Mouse (Mus musculus) brain, embryonic 14.5 days (tissue): ENCODE data around the gene Anks6. TPM values are rescaled to one million over a fixed set of nuclear protein-coding genes. Genes with fewer than 3 reads are reported as not detected.

Source experiments
- DNase-seq: peaks from one replicate; pipeline ENCODE4 v3.0.0-alpha.2; 2011; ENCODE audit warnings: low read depth
- CTCF ChIP-seq: fragments of 200-500 bp; IDR thresholded peaks from 2 replicates; pipeline ENCODE4 v1.5.1; 2012; ENCODE audit warnings: inconsistent platforms, mild to moderate bottlenecking, moderate library complexity, borderline replicate concordance; ENCODE audit not compliant: insufficient read depth, insufficient read length; ENCODE audit errors: extremely low read depth
- POLR2A ChIP-seq: fragments of 200-500 bp; IDR thresholded peaks from 2 replicates; pipeline ENCODE4 v1.6.1; 2012; ENCODE audit warnings: mild to moderate bottlenecking, inconsistent platforms, borderline replicate concordance; ENCODE audit not compliant: poor library complexity, insufficient read depth, insufficient read length, severe bottlenecking; ENCODE audit errors: extremely low read depth
- polyA plus RNA-seq: library from polyadenylated mRNA; depleted of rRNA; stranded (reverse); fragments of >200 nt; gene quantifications from 2 replicates; pipeline ENCODE4 v1.2.3, GENCODE M21; 2012

The Anks6 gene
- polyA plus RNA-seq, 1 experiment, result 17.3 TPM

DNA sequence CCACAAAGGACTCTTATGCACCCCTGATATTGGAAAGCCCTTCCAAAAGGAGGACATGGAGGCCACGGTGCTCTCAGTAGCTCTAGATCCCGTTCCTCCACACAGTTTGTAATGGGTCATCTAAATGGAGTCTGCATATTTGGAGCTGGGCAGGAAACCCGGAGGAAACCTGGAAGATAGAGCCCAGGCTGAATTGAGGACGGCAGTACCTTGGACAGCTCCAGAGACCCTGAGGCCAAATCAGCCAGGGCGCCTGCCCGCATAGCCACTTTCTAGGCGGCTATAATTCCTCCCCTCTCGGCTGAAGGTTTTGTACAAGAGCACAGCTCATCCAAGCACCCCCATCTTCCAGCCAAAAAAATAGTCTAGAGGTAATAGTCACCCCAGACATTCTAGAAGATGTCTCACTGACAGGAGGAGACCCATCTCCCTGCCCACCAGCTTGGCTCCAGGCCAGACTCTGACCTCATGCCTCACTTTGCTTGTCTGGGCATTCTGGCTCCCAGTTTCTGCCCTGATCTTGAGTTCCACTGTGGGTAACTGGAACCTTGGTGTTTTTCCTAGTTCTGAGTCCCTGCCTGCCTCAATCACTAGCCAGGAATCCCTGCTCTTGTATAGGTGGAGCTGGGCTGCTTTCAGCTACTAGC is 64.3 kb downstream of the Anks6 start:
- DNase-seq, result peak; percentile 45
- TF ChIP-seq POLR2A (no peak), CTCF (no peak)

DNA sequence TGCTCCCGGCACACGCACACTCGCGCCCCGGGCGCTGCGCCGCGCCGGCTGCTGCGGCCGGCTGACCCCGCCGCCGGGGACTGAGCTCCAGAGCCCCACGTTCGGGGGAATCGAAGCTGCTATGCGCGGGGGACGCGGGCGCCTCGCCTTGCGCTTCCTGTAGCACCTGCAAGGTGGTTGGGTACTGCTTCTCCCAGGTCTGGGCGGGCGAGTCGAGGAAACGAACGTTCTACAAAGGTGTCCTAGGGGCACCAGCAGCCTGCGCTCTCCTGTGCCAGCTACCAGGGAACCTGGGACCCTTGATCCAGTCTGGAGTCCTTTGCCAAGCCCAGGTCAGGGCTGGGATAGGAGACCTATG is 65.3 kb downstream of the Anks6 start:
- no peak for DNase-seq

DNA sequence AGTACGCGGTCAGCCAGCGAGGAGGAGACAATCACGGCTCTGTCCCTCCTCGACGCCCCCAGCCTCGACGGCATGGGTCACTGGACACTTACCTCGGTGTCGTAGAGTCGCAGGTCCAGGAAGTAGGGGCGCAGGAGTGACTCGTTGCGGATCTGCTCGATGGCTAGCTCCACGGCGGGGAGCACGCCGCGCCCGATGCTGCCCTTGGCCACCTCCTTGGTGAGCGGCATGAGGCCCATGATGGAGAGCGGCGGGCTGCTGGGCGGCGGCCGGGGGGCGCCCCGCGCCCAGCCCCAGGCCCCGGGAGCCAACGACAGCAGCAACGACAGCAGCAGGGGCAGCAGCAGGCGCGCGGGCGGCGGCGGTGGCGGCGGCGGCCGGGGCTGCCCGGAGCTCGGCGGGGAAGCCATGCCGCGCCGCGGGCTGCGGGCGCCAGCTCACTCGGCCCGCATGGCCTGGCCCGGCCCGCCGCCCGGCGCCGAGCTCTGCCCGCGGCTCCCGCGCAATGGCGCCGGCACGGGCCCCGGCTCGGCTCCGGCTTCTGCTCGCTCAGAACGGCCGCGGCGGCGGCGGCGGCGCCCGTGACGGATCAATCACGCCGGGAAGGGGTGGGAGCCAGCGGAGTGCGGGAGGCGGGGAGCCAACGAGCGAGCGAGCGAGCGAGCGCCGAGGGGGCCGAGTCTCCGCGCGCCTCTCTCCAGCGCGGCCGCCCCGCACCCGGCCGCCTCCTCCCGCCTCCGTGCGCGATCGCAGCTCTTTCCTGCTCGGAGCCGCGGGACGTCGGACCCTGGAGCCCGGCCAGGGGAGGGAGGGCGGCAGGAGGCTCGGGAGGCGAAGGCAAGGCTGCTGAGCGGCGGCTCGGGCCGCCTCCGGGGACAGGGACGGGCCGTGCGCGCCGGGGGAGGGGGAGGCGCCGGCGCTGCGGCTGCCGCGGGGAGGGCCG is 65.9 kb downstream of the Anks6 start, which contains the start of gene Gabbr2:
Gabbr2 (minus strand) TSS at position 858 of the 943 bp plus-strand sequence.
- peak; percentile 75 for DNase-seq
- TF ChIP-seq CTCF (no peak), POLR2A (no peak)

More for the DNA sequence above, 65.3 kb downstream of the Anks6 start:
- TF ChIP-seq CTCF (no peak), POLR2A (no peak)

DNA sequence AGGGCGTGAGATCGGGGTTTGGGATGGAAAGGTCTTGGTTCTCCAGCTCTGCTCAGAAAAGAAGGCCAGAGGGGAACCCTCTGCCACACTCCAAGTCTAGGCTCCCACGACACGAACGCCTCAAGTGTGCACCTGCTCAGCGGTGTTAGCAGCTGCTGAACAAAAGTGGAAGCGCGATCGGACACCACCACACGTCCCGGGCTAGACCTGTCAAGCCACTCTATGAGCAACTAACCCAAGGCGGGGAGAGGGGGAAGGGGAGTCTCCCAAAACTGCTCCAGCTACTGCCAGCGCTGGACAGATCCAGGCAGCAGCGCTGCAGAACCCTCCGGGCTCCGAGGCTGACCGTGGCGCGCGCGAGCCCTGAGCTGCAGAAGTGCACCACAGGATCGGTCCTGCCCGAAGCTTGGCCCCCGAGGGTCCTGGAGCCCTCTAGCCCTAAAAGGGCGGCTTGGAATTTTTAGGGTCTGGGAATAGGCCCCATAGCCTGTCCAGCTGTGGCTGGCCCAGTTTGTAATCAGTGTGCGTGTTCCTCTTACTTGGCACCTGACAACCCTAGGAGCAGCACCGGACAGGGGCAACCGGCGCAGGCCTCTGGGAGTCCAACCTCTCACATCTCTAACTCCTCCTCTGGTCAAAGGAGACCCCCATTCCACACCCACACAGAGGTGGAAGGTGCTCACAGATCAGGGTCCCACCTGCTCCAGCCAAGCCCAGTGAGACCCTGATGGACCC is 66.8 kb downstream of the Anks6 start:
- TF ChIP-seq POLR2A (no peak), CTCF (no peak)
- peak; percentile 25 for DNase-seq

DNA sequence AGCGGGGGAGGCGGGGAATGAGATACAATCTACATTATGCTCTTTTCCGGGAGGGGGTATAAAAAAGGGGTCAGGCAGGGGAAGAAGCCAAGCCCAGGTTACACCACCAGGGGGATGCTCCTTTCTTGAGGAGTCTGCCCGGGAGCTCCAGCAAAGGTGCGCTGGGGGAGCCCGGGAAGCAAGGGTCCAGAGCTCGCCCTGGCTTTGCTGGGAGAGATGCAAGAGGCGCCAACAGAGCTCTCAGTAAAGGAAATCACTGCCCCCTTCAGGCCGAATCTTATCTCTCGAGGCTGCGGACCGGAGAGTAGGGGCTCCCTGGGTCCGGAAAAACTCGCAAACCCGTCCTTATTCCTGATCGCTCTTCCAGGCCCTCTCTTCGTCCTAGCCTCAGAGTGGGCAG is 67.4 kb downstream of the Anks6 start:
- TF ChIP-seq CTCF (peak; percentile 74), POLR2A (no peak)
- DNase-seq, result peak; percentile 87

DNA sequence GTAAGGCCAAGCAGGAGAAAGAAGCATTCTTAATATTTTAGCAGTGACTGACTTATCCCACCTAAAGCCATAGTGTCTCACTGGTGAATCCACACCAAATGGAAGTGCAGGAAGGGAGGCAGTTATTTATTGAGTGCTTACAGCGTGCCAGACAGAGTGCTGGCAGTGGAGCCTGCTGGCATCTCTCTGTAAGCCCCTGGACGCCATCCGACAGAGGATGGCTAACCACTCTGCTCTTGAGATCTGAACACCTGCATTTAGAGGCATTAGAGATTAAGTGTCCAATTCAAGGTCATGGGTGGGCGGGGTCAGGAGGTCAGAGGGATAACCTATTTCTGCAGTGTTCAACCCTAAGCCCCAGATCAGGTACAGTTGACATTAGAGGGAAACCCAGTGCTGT is 68.4 kb downstream of the Anks6 start:
- no peak for TF ChIP-seq CTCF
- no peak for TF ChIP-seq POLR2A
- DNase-seq, result peak; percentile 46

DNA sequence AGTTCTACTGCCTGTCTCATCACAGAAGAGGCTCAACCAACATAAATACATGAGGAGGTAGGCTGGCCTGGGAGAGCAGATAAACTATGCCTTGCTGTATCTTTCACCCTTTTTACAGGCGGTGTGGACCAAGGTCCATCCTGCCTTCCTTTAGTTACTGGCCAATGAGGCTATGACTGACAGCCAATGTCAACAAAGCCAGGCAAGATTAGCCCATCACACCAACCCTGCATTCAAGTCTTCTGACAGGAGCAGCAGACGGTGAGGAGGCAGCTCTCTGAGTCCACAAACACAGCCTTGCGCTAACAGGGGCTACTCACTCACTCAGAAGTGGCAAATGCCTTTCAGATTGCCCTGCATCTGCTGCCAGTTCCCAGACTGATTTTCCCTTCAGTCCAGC is 69.0 kb downstream of the Anks6 start:
- DNase-seq, result peak; percentile 41
- TF ChIP-seq CTCF (no peak), POLR2A (no peak)

DNA sequence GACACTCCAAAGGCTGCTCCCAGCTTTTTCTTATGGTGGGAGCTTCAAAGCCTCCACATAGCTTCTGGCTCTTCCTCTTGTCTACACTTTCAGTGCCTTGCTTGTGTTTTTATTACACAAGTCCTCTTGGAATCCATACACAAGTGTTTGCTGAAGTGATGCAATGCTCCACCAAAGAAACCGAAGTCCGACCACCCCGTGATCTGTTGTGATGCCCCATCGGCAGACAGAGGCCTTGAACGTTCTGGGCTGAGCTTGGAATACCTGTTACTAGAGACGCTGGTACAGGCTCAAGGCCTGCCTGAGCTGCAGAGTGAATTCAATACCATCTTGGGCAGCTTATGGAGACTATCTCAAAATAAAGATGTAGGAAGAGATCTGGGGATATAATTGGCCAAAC is 69.4 kb downstream of the Anks6 start:
- no peak for DNase-seq
- TF ChIP-seq CTCF (no peak), POLR2A (no peak)

DNA sequence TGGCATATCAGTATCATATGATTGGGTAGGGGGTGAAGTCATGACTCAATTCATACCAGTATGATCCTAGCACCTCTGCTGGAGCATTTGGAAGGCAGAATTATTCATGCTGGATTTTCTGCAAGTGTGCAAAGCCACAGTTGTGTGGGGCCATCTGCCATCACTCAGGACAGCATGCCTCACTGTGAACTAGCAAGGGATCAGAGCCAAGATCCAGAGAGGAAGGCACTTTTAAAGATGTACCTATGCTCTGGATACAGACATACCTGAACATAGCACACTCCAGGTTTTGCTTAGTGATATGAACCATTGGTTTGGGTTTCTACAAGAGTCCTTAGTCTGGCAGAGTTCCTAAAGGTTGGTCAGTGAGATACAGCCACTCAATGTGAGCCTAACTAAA is 71.2 kb downstream of the Anks6 start:
- DNase-seq, result peak; percentile 13
- TF ChIP-seq CTCF (no peak), POLR2A (no peak)

DNA sequence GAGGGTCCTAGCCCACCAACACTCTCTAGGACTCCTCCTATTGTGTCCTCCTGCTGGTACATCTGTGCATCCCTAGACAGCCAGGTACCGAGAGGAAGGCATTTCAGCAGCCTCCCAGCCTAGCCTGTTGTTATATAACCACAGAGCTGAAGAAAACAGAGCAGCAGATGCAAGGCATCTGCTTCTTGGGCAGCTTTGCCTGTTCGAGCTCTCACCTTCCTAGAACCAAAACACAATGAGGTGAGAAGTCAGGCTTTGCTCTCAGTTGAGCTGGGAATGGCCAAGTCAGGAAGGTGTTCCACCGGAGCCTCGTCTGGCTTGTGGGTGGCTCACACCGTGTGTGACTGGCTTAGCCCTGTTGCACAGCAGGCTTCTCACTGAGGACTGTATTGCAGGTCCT is 74.3 kb downstream of the Anks6 start:
- DNase-seq, result no peak
- TF ChIP-seq CTCF, result no peak
- TF ChIP-seq POLR2A, result no peak

DNA sequence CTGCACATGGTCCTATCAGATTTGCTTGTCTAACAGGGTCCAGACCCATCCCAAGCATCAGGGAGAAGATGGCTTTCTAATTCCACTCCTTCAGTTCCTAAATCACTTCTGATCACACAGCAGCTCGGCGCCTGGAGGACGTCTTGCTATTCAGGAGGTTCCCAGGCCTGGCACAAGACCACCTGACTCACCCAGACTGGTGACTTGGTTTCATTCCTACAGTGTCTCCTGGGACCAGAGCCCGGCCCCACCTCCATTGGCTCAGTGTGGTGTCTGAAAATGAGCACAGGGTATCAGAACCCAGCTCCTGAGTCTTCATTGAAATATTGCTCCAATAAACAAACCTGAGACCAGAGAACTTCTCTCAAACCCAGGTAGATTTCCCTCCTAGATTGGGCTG is 75.1 kb downstream of the Anks6 start:
- no peak for DNase-seq
- TF ChIP-seq CTCF, result no peak

DNA sequence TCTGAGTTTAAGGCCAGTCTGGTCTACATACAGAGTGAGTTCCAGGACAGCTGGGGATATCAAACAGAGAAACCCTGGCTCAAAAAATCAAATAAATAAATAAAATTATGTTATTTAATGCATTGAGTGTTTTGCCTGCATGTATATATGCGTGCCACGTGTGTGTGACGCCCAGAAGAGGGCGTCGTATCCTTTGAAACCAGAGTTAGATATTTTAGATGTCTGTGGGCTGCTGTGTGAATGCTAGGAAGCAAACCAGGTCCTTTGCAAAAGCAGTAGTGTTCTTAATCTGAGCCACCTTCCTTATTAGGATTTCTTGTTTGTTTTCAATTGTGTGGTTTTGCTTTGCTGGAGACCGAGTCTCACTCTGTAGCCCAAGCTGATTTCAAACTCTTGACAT is 78.9 kb downstream of the Anks6 start:
- no peak for DNase-seq
- TF ChIP-seq POLR2A, result no peak
- no peak for TF ChIP-seq CTCF

DNA sequence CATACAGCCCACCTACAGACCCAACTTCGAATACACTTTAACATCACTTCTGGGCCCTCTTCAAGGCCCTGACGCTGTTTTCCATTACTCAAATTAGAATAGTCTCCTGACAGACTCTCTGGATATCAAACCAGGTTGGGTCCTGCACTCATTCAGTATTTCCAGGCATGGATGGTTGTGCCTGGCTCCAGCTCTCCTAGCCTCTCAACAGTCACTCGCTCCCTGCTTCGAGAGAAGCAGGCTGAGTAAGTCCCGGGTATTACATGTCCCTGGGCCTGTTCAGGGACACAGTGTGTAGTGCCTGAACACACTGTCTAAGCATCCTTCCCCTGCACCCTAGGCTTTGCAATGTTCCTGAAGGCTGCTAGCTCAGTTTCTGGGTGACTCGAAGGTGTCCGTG is 80.1 kb downstream of the Anks6 start:
- TF ChIP-seq POLR2A (no peak), CTCF (no peak)
- DNase-seq, result no peak
